Mouse (Mus musculus): ENCODE data around the gene Gabpb1. TPM values are rescaled to one million over a fixed set of nuclear protein-coding genes. Genes with fewer than 3 reads are reported as not detected.

The Gabpb1 gene
- 60.7 and 62.1 TPM in 2 replicates for polyA plus RNA-seq (2015; fragmentation: Nextera tagmentation; extraction: Ambion mirVana)

GRCm38 (mm10) chr2:126676122-126676515 lies at the start of gene Gabpb1:
Gene Gabpb1 (minus strand): TSS chr2:126676337.
- peak within 1 kb of the TSS; percentile 97 for H3K9ac ChIP-seq (replicated peaks)
- 29% methylated on average over 12 of the region's 12 CpGs for WGBS
- no peaks in the 10 kb centered on the region for H3K9me3 ChIP-seq
- peaks cover 13% of the 10 kb centered on the region for H3K36me3 ChIP-seq
- peak within 1 kb of the TSS; percentile 86 for H3K4me2 ChIP-seq (replicated peaks)
- no peak for ATAC-seq
- peaks cover 47% of the 10 kb centered on the region for H3K4me1 ChIP-seq (replicated peaks)
- no peaks in the 10 kb centered on the region for H3K27me3 ChIP-seq
- H3K27ac ChIP-seq: peak within 1 kb of the TSS; percentile 100
- peak within 1 kb of the TSS; percentile 89 for H3K4me3 ChIP-seq (replicated peaks)

- Histone ChIP-seq H3K4me3 (replicated peaks) (no peak overlapping the region), H3K27me3 (no peaks in the 10 kb centered on the region), H3K9ac (replicated peaks) (no peak overlapping the region), H3K4me2 (replicated peaks) (no peak overlapping the region), H3K36me3 (no peaks in the 10 kb centered on the region), H3K4me1 (replicated peaks) (peaks cover 13% of the 10 kb centered on the region), H3K9me3 (no peaks in the 10 kb centered on the region), H3K27ac (no peak overlapping the region)
- ATAC-seq: no peak
These were observed 36.8 kb upstream of the Gabpb1 start for GRCm38 (mm10) chr2:126712950-126713349.

GRCm38 (mm10) chr2:126712526-126712925 lies 36.4 kb upstream of the Gabpb1 start:
- H3K27me3 ChIP-seq: no peaks in the 10 kb centered on the region
- H3K9me3 ChIP-seq: no peaks in the 10 kb centered on the region
- no peak for ATAC-seq
- WGBS: 94% methylated on average over 5 of the region's 5 CpGs
- no peaks in the 10 kb centered on the region for H3K36me3 ChIP-seq
- no peak overlapping the region for H3K4me3 ChIP-seq (replicated peaks)
- H3K4me1 ChIP-seq (replicated peaks): peaks cover 15% of the 10 kb centered on the region
- H3K4me2 ChIP-seq (replicated peaks): no peak overlapping the region
- no peak overlapping the region for H3K27ac ChIP-seq
- H3K9ac ChIP-seq (replicated peaks): no peak overlapping the region

GRCm38 (mm10) chr2:126708361-126708760 lies 32.2 kb upstream of the Gabpb1 start:
- 87% methylated on average over 4 of the region's 4 CpGs for WGBS
- H3K4me1 ChIP-seq (replicated peaks): peaks cover 19% of the 10 kb centered on the region
- no peak for ATAC-seq
- no peaks in the 10 kb centered on the region for H3K36me3 ChIP-seq
- peak overlapping the region; percentile 70 for H3K4me2 ChIP-seq (replicated peaks)
- H3K9me3 ChIP-seq: no peaks in the 10 kb centered on the region
- peak overlapping the region; percentile 76; the same call in 1 of the 2 replicates for H3K4me3 ChIP-seq (replicated peaks)
- H3K27ac ChIP-seq: no peak overlapping the region
- peaks cover 17% of the 10 kb centered on the region for H3K27me3 ChIP-seq
- H3K9ac ChIP-seq (replicated peaks): peak overlapping the region; percentile 88; the same call in 1 of the 2 replicates

- Histone ChIP-seq H3K4me2 (replicated peaks) (peak overlapping the region; percentile 70), H3K4me1 (replicated peaks) (peaks cover 19% of the 10 kb centered on the region), H3K36me3 (no peaks in the 10 kb centered on the region), H3K4me3 (replicated peaks) (peak overlapping the region; percentile 76), H3K9me3 (no peaks in the 10 kb centered on the region), H3K27ac (peak overlapping the region; percentile 82), H3K9ac (replicated peaks) (peak overlapping the region; percentile 88), H3K27me3 (peaks cover 17% of the 10 kb centered on the region)
- WGBS: under 1% methylated on average over 23 of the region's 23 CpGs
- peak; percentile 91 for ATAC-seq
These were observed 31.3 kb upstream of the Gabpb1 start for GRCm38 (mm10) chr2:126707438-126707779.

GRCm38 (mm10) chr2:126706759-126707437 lies 30.8 kb upstream of the Gabpb1 start, which contains the start of gene Usp8:
Gene Usp8 (plus strand): TSS chr2:126707328.
- Histone ChIP-seq H3K27ac (peak within 1 kb of the TSS; percentile 82), H3K4me2 (replicated peaks) (peak within 1 kb of the TSS; percentile 70), H3K36me3 (no peaks in the 10 kb centered on the region), H3K9ac (replicated peaks) (peak within 1 kb of the TSS; percentile 88), H3K4me1 (replicated peaks) (peaks cover 19% of the 10 kb centered on the region), H3K4me3 (replicated peaks) (peak within 1 kb of the TSS; percentile 76), H3K27me3 (peaks cover 22% of the 10 kb centered on the region), H3K9me3 (no peaks in the 10 kb centered on the region)
- ATAC-seq: peak; percentile 100
- 2% methylated on average over 47 of the region's 47 CpGs for WGBS

- 0 out of 2 replicates have a peak, but pooled peaks cover 3% of the 10 kb centered on the region for H3K27me3 ChIP-seq
- WGBS: 82% methylated on average over 6 of the region's 6 CpGs
- H3K4me3 ChIP-seq (replicated peaks): no peak overlapping the region
- H3K4me2 ChIP-seq (replicated peaks): no peak overlapping the region
- no peak overlapping the region for H3K27ac ChIP-seq
- H3K4me1 ChIP-seq (replicated peaks): no peaks in the 10 kb centered on the region
- H3K36me3 ChIP-seq: no peaks in the 10 kb centered on the region
- ATAC-seq: no peak
- no peak overlapping the region for H3K9ac ChIP-seq (replicated peaks)
- no peaks in the 10 kb centered on the region for H3K9me3 ChIP-seq
These were observed 19.1 kb upstream of the Gabpb1 start for GRCm38 (mm10) chr2:126695285-126695684.

GRCm38 (mm10) chr2:126691290-126691689 lies 15.2 kb upstream of the Gabpb1 start:
- no peak for ATAC-seq
- no peak overlapping the region for H3K9ac ChIP-seq (replicated peaks)
- H3K4me3 ChIP-seq (replicated peaks): no peak overlapping the region
- H3K4me1 ChIP-seq (replicated peaks): no peaks in the 10 kb centered on the region
- 86% methylated on average over 3 of the region's 3 CpGs for WGBS
- H3K27me3 ChIP-seq: 0 out of 2 replicates have a peak, but pooled peaks cover 2% of the 10 kb centered on the region
- H3K9me3 ChIP-seq: no peaks in the 10 kb centered on the region
- no peak overlapping the region for H3K4me2 ChIP-seq (replicated peaks)
- peaks cover 7% of the 10 kb centered on the region; the same call in 1 of the 2 replicates for H3K36me3 ChIP-seq
- H3K27ac ChIP-seq: no peak overlapping the region

GRCm38 (mm10) chr2:126682937-126683336 lies 6.8 kb upstream of the Gabpb1 start:
- Histone ChIP-seq H3K4me3 (replicated peaks) (no peak overlapping the region), H3K4me2 (replicated peaks) (no peak overlapping the region), H3K9ac (replicated peaks) (no peak overlapping the region), H3K27me3 (no peaks in the 10 kb centered on the region), H3K27ac (no peak overlapping the region), H3K9me3 (no peaks in the 10 kb centered on the region), H3K36me3 (peaks cover 34% of the 10 kb centered on the region), H3K4me1 (replicated peaks) (no peaks in the 10 kb centered on the region)
- WGBS: 93% methylated on average over 1 of the region's 1 CpGs
- ATAC-seq: no peak

- H3K27me3 ChIP-seq: no peaks in the 10 kb centered on the region
- no peak overlapping the region for H3K4me2 ChIP-seq (replicated peaks)
- H3K9ac ChIP-seq (replicated peaks): no peak overlapping the region
- peaks cover 4% of the 10 kb centered on the region for H3K4me1 ChIP-seq (replicated peaks)
- no peak overlapping the region for H3K27ac ChIP-seq
- H3K36me3 ChIP-seq: peaks cover 31% of the 10 kb centered on the region
- no peaks in the 10 kb centered on the region for H3K9me3 ChIP-seq
- ATAC-seq: no peak
- 94% methylated on average over 2 of the region's 2 CpGs for WGBS
- no peak overlapping the region for H3K4me3 ChIP-seq (replicated peaks)
These were observed 6.2 kb upstream of the Gabpb1 start for GRCm38 (mm10) chr2:126682333-126682732.

- Histone ChIP-seq H3K4me3 (replicated peaks) (no peak overlapping the region), H3K4me1 (replicated peaks) (peaks cover 36% of the 10 kb centered on the region), H3K9me3 (no peaks in the 10 kb centered on the region), H3K4me2 (replicated peaks) (peak overlapping the region; percentile 86), H3K9ac (replicated peaks) (no peak overlapping the region), H3K36me3 (peaks cover 16% of the 10 kb centered on the region), H3K27me3 (no peaks in the 10 kb centered on the region), H3K27ac (no peak overlapping the region)
- ATAC-seq: no peak
- 98% methylated on average over 1 of the region's 1 CpGs for WGBS
These were observed 1.2 kb upstream of the Gabpb1 start for GRCm38 (mm10) chr2:126677366-126677765.

GRCm38 (mm10) chr2:126675169-126676121 lies 692 bp downstream of the Gabpb1 start:
- Histone ChIP-seq H3K9ac (replicated peaks) (peak overlapping the region; percentile 97), H3K27me3 (no peaks in the 10 kb centered on the region), H3K9me3 (no peaks in the 10 kb centered on the region), H3K4me1 (replicated peaks) (peaks cover 47% of the 10 kb centered on the region), H3K27ac (peak overlapping the region; percentile 100), H3K36me3 (peaks cover 12% of the 10 kb centered on the region), H3K4me3 (replicated peaks) (peak overlapping the region; percentile 89), H3K4me2 (replicated peaks) (peak overlapping the region; percentile 86)
- peak; percentile 95 for ATAC-seq
- under 1% methylated on average over 97 of the region's 99 CpGs for WGBS

Measured in midbrain, embryonic 13.5 days (tissue).